Mouse (Mus musculus) cerebellum, adult (tissue): Measurements from ENCODE around the gene Baz1a.
"Not testable (repeated sequence)": the region's sequence is repeated elsewhere in the genome, so short reads cannot be mapped to it uniquely, and the experiment has no call there.

ENCODE experiments used
- ATAC-seq: cut with Nextera tagmentation; 2 replicates; pipeline ENCODE4 v1.9.2; 2017; ENCODE audit warnings: mild to moderate bottlenecking, moderate library complexity, mixed read lengths; ENCODE audit not compliant: insufficient number of reproducible peaks, low FRiP score, low TSS enrichment

Baz1a gene

GRCm38 (mm10) chr12:55013031-55013430, 1.1 kb downstream of the Baz1a start:
- no peak for ATAC-seq

GRCm38 (mm10) chr12:55007361-55008008, 6.7 kb downstream of the Baz1a start:
- ATAC-seq, result no peak

GRCm38 (mm10) chr12:55006071-55006470, 8.1 kb downstream of the Baz1a start:
- ATAC-seq, result no peak

- no peak for ATAC-seq
Observed at GRCm38 (mm10) chr12:55004396-55004795, 9.8 kb downstream of the Baz1a start.

- ATAC-seq, result no peak
Observed at GRCm38 (mm10) chr12:55003843-55004242, 10.3 kb downstream of the Baz1a start.

GRCm38 (mm10) chr12:55002532-55002931, 11.6 kb downstream of the Baz1a start:
- not testable (repeated sequence) for ATAC-seq

GRCm38 (mm10) chr12:54999016-54999690, 15.0 kb downstream of the Baz1a start:
- ATAC-seq, result no peak

- ATAC-seq, result no peak
Observed at GRCm38 (mm10) chr12:54998411-54998810, 15.7 kb downstream of the Baz1a start.

- no peak for ATAC-seq
Observed at GRCm38 (mm10) chr12:54996979-54997474, 17.1 kb downstream of the Baz1a start.

GRCm38 (mm10) chr12:54995965-54996364, 18.2 kb downstream of the Baz1a start:
- no peak for ATAC-seq

GRCm38 (mm10) chr12:54994418-54994817, 19.7 kb downstream of the Baz1a start:
- ATAC-seq, result no peak

GRCm38 (mm10) chr12:54994068-54994386, 20.1 kb downstream of the Baz1a start:
- ATAC-seq, result no peak

- ATAC-seq, result no peak
Observed at GRCm38 (mm10) chr12:54993246-54994067, 20.7 kb downstream of the Baz1a start.

GRCm38 (mm10) chr12:54992814-54993213, 21.3 kb downstream of the Baz1a start:
- ATAC-seq, result no peak

- ATAC-seq, result no peak
Observed at GRCm38 (mm10) chr12:54988323-54988850, 25.8 kb downstream of the Baz1a start.

- no peak for ATAC-seq
Observed at GRCm38 (mm10) chr12:54987156-54987555, 27.0 kb downstream of the Baz1a start.

- peak; percentile 26; the same call in 1 of the 2 replicates for ATAC-seq
Observed at GRCm38 (mm10) chr12:54986052-54986717, 28.0 kb downstream of the Baz1a start, which contains the start of gene Gm20403. TSS of gene Gm20403 (minus strand) at chr12:54986529.

GRCm38 (mm10) chr12:54985257-54986051, 28.7 kb downstream of the Baz1a start:
- ATAC-seq, result peak; percentile 36; the same call in 1 of the 2 replicates

GRCm38 (mm10) chr12:54984701-54985256, 29.4 kb downstream of the Baz1a start:
- peak; percentile 39; the same call in 1 of the 2 replicates for ATAC-seq
